Mouse (Mus musculus) CH12.LX (cell line): Measurements from ENCODE around the gene Rassf8. TPM values are rescaled to one million over a fixed set of nuclear protein-coding genes. Genes with fewer than 3 reads are reported as not detected.

Experiments used
- DNase-seq: peaks from one replicate; pipeline ENCODE4 v3.0.0-alpha.2; 2013; ENCODE audit errors: extremely low read depth
- H3K27ac ChIP-seq: 2 replicates; pipeline ENCODE4 v1.5.1; 2012; ENCODE audit warnings: low read depth, mild to moderate bottlenecking, control low read depth, moderate library complexity; ENCODE audit not compliant: insufficient read depth
- H3K27me3 ChIP-seq: replicated peaks from 2 replicates; pipeline ENCODE3; 2012; ENCODE audit warnings: inconsistent platforms
- H3K36me3 ChIP-seq, 2 experiments: replicated peaks in 1 of 2; 2 replicates each; pipeline versions ENCODE3 to v1.6.1; 2012; ENCODE audit warnings: inconsistent platforms in 1 of 2, low read length in 1 of 2, mild to moderate bottlenecking in 1 of 2, mixed read lengths in 1 of 2, moderate library complexity in 1 of 2; ENCODE audit not compliant: control insufficient read depth in 1 of 2, insufficient read depth in 1 of 2
- H3K4me1 ChIP-seq, 2 experiments: 2 replicates each; pipeline ENCODE4 v1.6.1; 2012; ENCODE audit warnings: inconsistent platforms in 1 of 2, moderate library complexity in 1 of 2; ENCODE audit not compliant: insufficient read depth in 2 of 2, control insufficient read depth in 1 of 2
- H3K4me2 ChIP-seq: 2 replicates; pipeline ENCODE4 v1.6.1; 2012; ENCODE audit warnings: low read depth, mild to moderate bottlenecking, control low read depth; ENCODE audit not compliant: poor library complexity, insufficient read depth, severe bottlenecking
- H3K4me3 ChIP-seq, 3 experiments: fragments of 150-350 bp in 1 of 3; sonication (generic) in 1 of 3; replicated peaks in 1 of 3; 2 replicates each; pipeline versions ENCODE3 to v1.5.1; 2011 to 2012; ENCODE audit warnings: low read depth in 2 of 3, low read length in 2 of 3, mild to moderate bottlenecking in 2 of 3, moderate library complexity in 2 of 3, control low read depth in 1 of 3, improper control_type of control experiment in 1 of 3, inconsistent platforms in 1 of 3, mixed read lengths in 1 of 3; ENCODE audit not compliant: poor library complexity in 1 of 3
- H3K79me2 ChIP-seq: replicated peaks from 2 replicates; pipeline ENCODE4 v1.6.1; 2012; ENCODE audit warnings: mild to moderate bottlenecking, moderate library complexity; ENCODE audit not compliant: control insufficient read depth, poor library complexity, insufficient read depth, severe bottlenecking; ENCODE audit errors: extremely low read depth
- H3K9ac ChIP-seq: 2 replicates; pipeline ENCODE4 v1.6.1; 2012; ENCODE audit warnings: low read depth, mild to moderate bottlenecking, control low read depth, moderate library complexity; ENCODE audit not compliant: insufficient read depth
- H3K9me3 ChIP-seq: replicated peaks from 2 replicates; pipeline ENCODE3; 2012; ENCODE audit warnings: low read length, inconsistent platforms, mixed read lengths
- BHLHE40 ChIP-seq: IDR thresholded peaks from 2 replicates; pipeline ENCODE4 v1.6.1; 2011; ENCODE audit warnings: mild to moderate bottlenecking, low read depth, low read length, improper control_type of control experiment
- CHD1 ChIP-seq: IDR thresholded peaks from 2 replicates; pipeline ENCODE4 v1.6.1; 2012; ENCODE audit warnings: low read depth, low read length, improper control_type of control experiment, inconsistent platforms
- CTCF ChIP-seq, 2 experiments: IDR thresholded peaks in 1 of 2; conservative IDR thresholded peaks in 1 of 2; 2 replicates each; pipeline ENCODE4 v1.5.1; 2011 to 2012; ENCODE audit warnings: low read depth in 2 of 2, low read length in 2 of 2, improper control_type of control experiment in 1 of 2, inconsistent platforms in 1 of 2, mild to moderate bottlenecking in 1 of 2, moderate library complexity in 1 of 2
- E2F4 ChIP-seq: IDR thresholded peaks from 2 replicates; pipeline ENCODE4 v1.6.1; 2011; ENCODE audit warnings: low read depth, low read length, improper control_type of control experiment; ENCODE audit not compliant: insufficient replicate concordance
- ELF1 ChIP-seq: IDR thresholded peaks from 2 replicates; pipeline ENCODE4 v1.6.1; 2014; ENCODE audit warnings: low read depth, mild to moderate bottlenecking, inconsistent platforms, low read length, improper control_type of control experiment
- ETS1 ChIP-seq: conservative IDR thresholded peaks from 2 replicates; pipeline ENCODE4 v1.6.1; 2012; ENCODE audit warnings: low read depth, mild to moderate bottlenecking, inconsistent platforms, low read length, improper control_type of control experiment, moderate library complexity
- GABPA ChIP-seq: IDR thresholded peaks from 2 replicates; pipeline ENCODE4 v1.6.1; 2012; ENCODE audit warnings: low read depth, low read length, improper control_type of control experiment, inconsistent platforms; ENCODE audit not compliant: insufficient replicate concordance
- JUN ChIP-seq: IDR thresholded peaks from 2 replicates; pipeline ENCODE4 v1.6.1; 2011; ENCODE audit warnings: low read depth, mild to moderate bottlenecking, low read length, improper control_type of control experiment, moderate library complexity; ENCODE audit not compliant: insufficient read depth
- KAT2A ChIP-seq: IDR thresholded peaks from 2 replicates; pipeline ENCODE4 v1.6.1; 2012; ENCODE audit warnings: low read length, improper control_type of control experiment, inconsistent platforms; ENCODE audit not compliant: insufficient replicate concordance
- MAFK ChIP-seq: IDR thresholded peaks from 2 replicates; pipeline ENCODE4 v1.6.1; 2011; ENCODE audit warnings: low read length, improper control_type of control experiment; ENCODE audit not compliant: insufficient replicate concordance
- MAZ ChIP-seq: IDR thresholded peaks from 2 replicates; pipeline ENCODE4 v1.6.1; 2012; ENCODE audit warnings: low read depth, mild to moderate bottlenecking, inconsistent platforms, low read length, improper control_type of control experiment, moderate library complexity
- MEF2A ChIP-seq: IDR thresholded peaks from 2 replicates; pipeline ENCODE4 v1.6.1; 2014; ENCODE audit warnings: low read depth, mild to moderate bottlenecking, inconsistent platforms, low read length, improper control_type of control experiment, borderline replicate concordance
- MXI1 ChIP-seq: IDR thresholded peaks from 2 replicates; pipeline ENCODE4 v1.6.1; 2011; ENCODE audit warnings: mild to moderate bottlenecking, low read depth, low read length, improper control_type of control experiment
- NELFE ChIP-seq: IDR thresholded peaks from 2 replicates; pipeline ENCODE4 v1.6.1; 2011; ENCODE audit warnings: low read depth, low read length, improper control_type of control experiment
- NRF1 ChIP-seq: IDR thresholded peaks from 2 replicates; pipeline ENCODE4 v1.6.1; 2014; ENCODE audit warnings: low read depth, mild to moderate bottlenecking, inconsistent platforms, low read length, improper control_type of control experiment, moderate library complexity
- PAX5 ChIP-seq: IDR thresholded peaks from 2 replicates; pipeline ENCODE4 v1.6.1; 2012; ENCODE audit warnings: low read length, inconsistent platforms, mixed read lengths
- RAD21 ChIP-seq: IDR thresholded peaks from 2 replicates; pipeline ENCODE4 v1.6.1; 2011; ENCODE audit warnings: low read depth, mild to moderate bottlenecking, low read length, improper control_type of control experiment, moderate library complexity
- SIN3A ChIP-seq: IDR thresholded peaks from 2 replicates; pipeline ENCODE4 v1.6.1; 2012; ENCODE audit warnings: low read length, improper control_type of control experiment, inconsistent platforms
- TBP ChIP-seq: conservative IDR thresholded peaks from 2 replicates; pipeline ENCODE4 v1.6.1; 2011; ENCODE audit warnings: low read depth, low read length, improper control_type of control experiment
- UBTF ChIP-seq: IDR thresholded peaks from 2 replicates; pipeline ENCODE4 v1.6.1; 2012; ENCODE audit warnings: low read depth, mild to moderate bottlenecking, inconsistent platforms, low read length, improper control_type of control experiment, moderate library complexity
- ZC3H11A ChIP-seq: IDR thresholded peaks from 2 replicates; pipeline ENCODE4 v1.6.1; 2012; ENCODE audit warnings: low read depth, mild to moderate bottlenecking, inconsistent platforms, low read length, improper control_type of control experiment
- ZNF384 ChIP-seq: IDR thresholded peaks from 2 replicates; pipeline ENCODE4 v1.6.1; 2012; ENCODE audit warnings: low read depth, low read length, improper control_type of control experiment, inconsistent platforms
- dilution Hi-C: fragments of 300-500 bp; cut with MboI; formaldehyde crosslinking; loops from 2 replicates; pipeline ENCODE4 v1.14.3; 2020; ENCODE audit warnings: low sequenced_read_pairs; ENCODE audit not compliant: extremely low pct_unique_long_range_greater_than_20kb, extremely low pct_ligation_motif_present
- in situ Hi-C: fragments of 300-500 bp; cut with MboI; formaldehyde crosslinking; loops from 3 replicates; pipeline ENCODE4 v1.14.3; 2019; ENCODE audit warnings: low sequenced_read_pairs, low pct_ligation_motif_present, low pct_unique_long_range_greater_than_20kb, mixed read lengths
- polyA plus RNA-seq: library from polyadenylated mRNA; unstranded; fragments of >175 nt; gene quantifications from 2 replicates; pipeline ENCODE4 v1.2.1, GENCODE M21; 2012; ENCODE audit warnings: low read depth; ENCODE audit not compliant: insufficient read length
- total RNA-seq, 2 experiments: library from RNA; depleted of rRNA; stranded (reverse); fragments of 300-350 nt in 1 of 2; fragments of >200 nt in 1 of 2; gene quantifications; 2 replicates each; pipeline ENCODE4 v1.2.3; 2012 to 2014

Rassf8 gene
- total and polyA plus RNA-seq, 3 experiments, result 0.34 to 0.59 (median 0.48) TPM

- no peak overlapping the region for H3K27ac ChIP-seq
- H3K9ac ChIP-seq, result no peak overlapping the region
- no peaks in the 10 kb centered on the region for H3K79me2 ChIP-seq
- no peaks in the 10 kb centered on the region for H3K27me3 ChIP-seq
- H3K4me2 ChIP-seq, result no peak overlapping the region
- in situ Hi-C loops, result no loop called here
- DNase-seq, result no peak
- no peaks in the 10 kb centered on the region for H3K36me3 ChIP-seq
- H3K4me1 ChIP-seq, result no peaks in the 10 kb centered on the region
- H3K9me3 ChIP-seq, result no peaks in the 10 kb centered on the region
- dilution Hi-C loops, result no loop called here
- TF ChIP-seq MAZ, result no peak
- no peak for TF ChIP-seq PAX5
- TF ChIP-seq ETS1, result no peak
- no peak for TF ChIP-seq CTCF (conservative IDR thresholded peaks at IDR 0.05 in 1 of 2, IDR thresholded peaks at IDR 0.05 in 1 of 2; ENCODE audit: low read depth in 2 of 2, low read length in 2 of 2)
- TF ChIP-seq MAFK, result no peak
- no peak for TF ChIP-seq E2F4
- TF ChIP-seq MXI1, result no peak
- TF ChIP-seq JUN, result no peak
- TF ChIP-seq RAD21, result no peak
- no peak for TF ChIP-seq UBTF
- no peak for TF ChIP-seq TBP
- no peak for TF ChIP-seq SIN3A
- TF ChIP-seq BHLHE40, result no peak
- TF ChIP-seq NELFE, result no peak
- no peak for TF ChIP-seq ELF1
- TF ChIP-seq KAT2A, result no peak
- H3K4me3 ChIP-seq, result no peak overlapping the region
Observed at GRCm38 (mm10) chr6:145781256-145781655, 34.7 kb downstream of the Rassf8 start.

DNA sequence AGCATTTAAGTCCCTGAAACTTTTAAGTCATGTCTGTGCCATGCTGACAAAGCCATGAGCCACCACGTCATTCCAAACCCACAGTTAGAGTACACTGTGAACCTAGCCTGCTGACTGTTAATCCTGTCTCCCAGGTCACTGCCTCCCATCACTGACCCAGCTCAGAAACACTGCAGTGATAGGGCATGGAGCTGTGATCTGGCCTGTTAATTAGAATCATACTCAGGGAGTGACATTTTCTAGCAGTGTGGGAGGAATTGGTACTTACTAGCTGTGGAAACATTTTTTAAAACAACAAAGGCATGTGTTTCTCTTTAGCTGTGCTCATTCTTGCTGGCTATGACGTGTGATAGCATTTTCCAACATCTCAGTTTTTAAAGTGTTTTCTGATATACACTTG lies 35.4 kb downstream of the Rassf8 start:
- no peak overlapping the region for H3K4me2 ChIP-seq
- DNase-seq, result no peak
- no peak overlapping the region for H3K27ac ChIP-seq
- in situ Hi-C loops, result no loop called here
- dilution Hi-C loops, result no loop called here
- no peaks in the 10 kb centered on the region for H3K9me3 ChIP-seq
- H3K4me1 ChIP-seq, result no peaks in the 10 kb centered on the region
- no peaks in the 10 kb centered on the region for H3K79me2 ChIP-seq
- H3K9ac ChIP-seq, result no peak overlapping the region
- no peaks in the 10 kb centered on the region for H3K36me3 ChIP-seq
- H3K27me3 ChIP-seq, result no peaks in the 10 kb centered on the region
- no peak for TF ChIP-seq ZNF384
- TF ChIP-seq KAT2A, result no peak
- TF ChIP-seq MEF2A, result no peak
- no peak for TF ChIP-seq NRF1
- no peak for TF ChIP-seq TBP
- TF ChIP-seq MAZ, result no peak
- no peak for TF ChIP-seq CHD1
- TF ChIP-seq GABPA, result no peak
- TF ChIP-seq CTCF (conservative IDR thresholded peaks at IDR 0.05 in 1 of 2, IDR thresholded peaks at IDR 0.05 in 1 of 2; ENCODE audit: low read depth in 2 of 2, low read length in 2 of 2), result no peak
- no peak for TF ChIP-seq ZC3H11A
- H3K4me3 ChIP-seq, result no peak overlapping the region
